Mouse (Mus musculus) C2C12 (cell line): ENCODE data around the gene Slc1a5. TPM values are rescaled to one million over a fixed set of nuclear protein-coding genes. Genes with fewer than 3 reads are reported as not detected.
A peak's percentile ranks its signal among the peaks of the same experiment; 100 is the strongest.

Source experiments
- H3K27me3 ChIP-seq: one replicate; pipeline ENCODE4 v1.6.1; 2011; ENCODE audit not compliant: control insufficient read depth, insufficient read depth, insufficient read length
- H3K36me3 ChIP-seq: one replicate; pipeline ENCODE4 v1.6.1; 2011; ENCODE audit not compliant: control insufficient read depth, insufficient read depth
- H3K4me3 ChIP-seq: one replicate; pipeline ENCODE4 v1.5.1; 2011; ENCODE audit warnings: mild to moderate bottlenecking, control low read depth; ENCODE audit not compliant: poor library complexity, insufficient read depth, severe bottlenecking
- H3K79me2 ChIP-seq: one replicate; pipeline ENCODE4 v1.6.1; 2011; ENCODE audit not compliant: control insufficient read depth, insufficient read depth
- H3K79me3 ChIP-seq: one replicate; pipeline ENCODE4 v1.6.1; 2011; ENCODE audit warnings: low read depth, control low read depth
- H3ac ChIP-seq: one replicate; pipeline ENCODE3; 2011; ENCODE audit warnings: low read depth; ENCODE audit not compliant: control insufficient read depth, insufficient read length
- CEBPB ChIP-seq: IDR thresholded peaks from one replicate; pipeline ENCODE4 v1.6.1; 2011; ENCODE audit warnings: low read depth, mild to moderate bottlenecking, control low read depth, moderate library complexity
- CTCF ChIP-seq: IDR thresholded peaks from one replicate; pipeline ENCODE4 v1.5.1; 2011; ENCODE audit not compliant: control insufficient read depth, insufficient read depth, insufficient read length
- FOSL1 ChIP-seq: IDR thresholded peaks from one replicate; pipeline ENCODE4 v1.8.0; 2011; ENCODE audit warnings: mild to moderate bottlenecking, low read length; ENCODE audit not compliant: poor library complexity, insufficient read depth, severe bottlenecking
- MAX ChIP-seq: IDR thresholded peaks from one replicate; pipeline ENCODE4 v1.6.1; 2011; ENCODE audit warnings: mild to moderate bottlenecking, control low read depth
- MYOD1 ChIP-seq: IDR thresholded peaks from one replicate; pipeline ENCODE4 v1.6.1; 2011; ENCODE audit warnings: low read depth; ENCODE audit not compliant: control insufficient read depth, insufficient read length
- MYOG ChIP-seq: IDR thresholded peaks from one replicate; pipeline ENCODE4 v1.6.1; 2011; ENCODE audit not compliant: control insufficient read depth, insufficient read length; ENCODE audit errors: extremely low read depth
- USF1 ChIP-seq: IDR thresholded peaks from one replicate; pipeline ENCODE4 v1.6.1; 2011; ENCODE audit warnings: low read depth, mild to moderate bottlenecking, control low read depth, moderate library complexity
- polyA plus RNA-seq: library from polyadenylated mRNA; unstranded; fragments of >200 nt; fragmentation: generic; extraction: Trizol; gene quantifications from one replicate; pipeline ENCODE4 v1.2.1, GENCODE M21; 2012; ENCODE audit warnings: missing spikeins

Slc1a5 gene
- polyA plus RNA-seq, 1 experiment = 31.5 TPM

- Histone ChIP-seq H3K79me2 (no peaks in the 10 kb centered on the region), H3K27me3 (no peaks in the 10 kb centered on the region), H3ac (no peak overlapping the region), H3K79me3 (no peaks in the 10 kb centered on the region), H3K36me3 (no peaks in the 10 kb centered on the region), H3K4me3 (no peak overlapping the region)
- TF ChIP-seq CEBPB (no peak), FOSL1 (no peak), MYOG (no peak), USF1 (no peak), MAX (no peak), CTCF (no peak), MYOD1 (no peak)
Observed at GRCm38 (mm10) chr7:16841078-16841477, 59.9 kb downstream of the Slc1a5 start.

DNA sequence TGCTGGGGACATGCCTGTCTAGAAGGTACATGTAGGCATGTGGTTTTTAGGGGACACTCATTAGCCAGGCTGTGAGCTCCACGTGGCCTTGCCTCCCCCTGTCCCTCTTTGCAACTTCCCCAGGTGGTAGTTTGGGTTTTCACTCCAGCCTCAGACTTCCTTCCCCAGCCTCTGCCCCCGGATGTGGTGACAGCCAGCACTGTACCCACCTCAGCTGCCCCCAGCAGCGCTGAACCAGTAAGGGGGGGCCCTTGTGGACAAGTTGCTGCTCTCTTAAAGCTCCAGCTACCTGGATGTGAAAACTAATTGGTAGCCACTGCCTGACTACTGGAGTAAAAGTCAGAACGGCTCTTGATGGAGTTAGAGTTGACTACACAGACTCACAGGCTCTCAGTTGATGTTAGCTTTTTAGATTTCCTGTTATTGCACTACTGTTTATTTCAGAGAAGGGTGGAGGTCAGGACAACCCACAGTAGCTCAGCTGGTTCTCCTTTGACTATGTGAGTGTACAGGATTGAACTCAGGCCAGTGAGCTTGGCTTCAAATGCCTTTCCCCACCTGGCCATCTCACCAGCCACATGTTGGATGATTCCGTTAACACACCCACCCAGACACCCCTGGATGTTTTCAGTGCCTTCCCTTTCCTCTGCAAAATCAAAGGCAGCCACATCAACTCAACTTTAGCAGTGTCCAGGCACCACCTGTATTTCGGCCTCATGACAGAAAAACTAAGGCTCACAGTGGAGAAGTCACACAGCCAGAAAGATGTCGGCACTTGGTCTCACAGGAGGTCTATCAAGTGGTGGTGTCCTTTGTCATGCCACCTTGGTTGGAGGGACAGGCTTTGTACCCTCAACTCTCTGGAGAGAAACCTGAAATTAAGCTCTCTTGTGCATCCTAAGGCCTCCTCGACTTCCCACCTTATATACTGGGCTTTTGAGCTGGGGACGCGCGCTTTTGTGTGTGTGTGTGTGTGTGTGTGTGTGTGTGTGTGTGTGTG, 60.7 kb downstream of the Slc1a5 start:
- Histone ChIP-seq H3K36me3 (no peaks in the 10 kb centered on the region), H3ac (no peak overlapping the region), H3K27me3 (no peaks in the 10 kb centered on the region), H3K79me3 (no peaks in the 10 kb centered on the region), H3K4me3 (no peak overlapping the region), H3K79me2 (no peaks in the 10 kb centered on the region)
- TF ChIP-seq MYOD1 = no peak
- TF ChIP-seq FOSL1 = no peak
- no peak for TF ChIP-seq USF1
- TF ChIP-seq CTCF = no peak
- TF ChIP-seq CEBPB = no peak
- no peak for TF ChIP-seq MAX
- TF ChIP-seq MYOG = no peak

DNA sequence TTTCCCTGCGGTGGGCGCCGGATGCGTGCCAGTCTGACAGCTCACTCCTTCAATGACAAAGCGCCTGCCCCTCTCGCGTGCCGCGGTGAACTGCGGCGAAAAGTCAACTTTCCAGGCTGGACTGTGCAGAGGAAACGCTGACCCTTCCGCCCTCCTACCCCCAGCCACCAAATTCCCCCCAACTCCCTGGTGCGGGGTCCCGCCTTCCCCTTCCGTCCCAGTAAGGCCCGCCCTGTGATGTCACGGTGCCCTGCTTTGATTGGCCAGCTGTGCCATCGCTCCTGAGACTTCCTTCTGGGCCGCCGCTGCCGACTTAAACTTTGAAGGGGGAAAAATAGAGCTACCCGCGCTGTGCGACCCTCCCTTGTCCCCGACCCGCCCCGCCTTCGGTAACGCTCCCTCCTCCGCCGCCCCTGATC, 61.5 kb downstream of the Slc1a5 start, which contains the start of gene Prkd2:
Prkd2 (plus strand) TSS at position 258 of the 419 bp plus-strand sequence.
- Histone ChIP-seq H3ac (peak within 1 kb of the TSS; percentile 91), H3K4me3 (peak within 1 kb of the TSS; percentile 43), H3K27me3 (no peaks in the 10 kb centered on the region), H3K36me3 (no peaks in the 10 kb centered on the region), H3K79me2 (no peaks in the 10 kb centered on the region), H3K79me3 (no peaks in the 10 kb centered on the region)
- TF ChIP-seq MYOD1 (no peak), MAX (no peak), FOSL1 (no peak), MYOG (no peak), CEBPB (no peak), CTCF (no peak), USF1 (no peak)

- Histone ChIP-seq H3ac (peak overlapping the region; percentile 91), H3K27me3 (no peaks in the 10 kb centered on the region), H3K36me3 (no peaks in the 10 kb centered on the region), H3K79me2 (no peaks in the 10 kb centered on the region), H3K79me3 (no peaks in the 10 kb centered on the region), H3K4me3 (peak overlapping the region; percentile 43)
- TF ChIP-seq FOSL1 = no peak
Observed at GRCm38 (mm10) chr7:16843441-16844171, 62.5 kb downstream of the Slc1a5 start.

- Histone ChIP-seq H3K4me3 (no peak overlapping the region), H3K36me3 (no peaks in the 10 kb centered on the region)
Observed at GRCm38 (mm10) chr7:16844696-16845071, 63.5 kb downstream of the Slc1a5 start.

More at GRCm38 (mm10) chr7:16844696-16845071, 63.5 kb downstream of the Slc1a5 start:
- TF ChIP-seq MYOG = no peak
- TF ChIP-seq MAX = no peak
- no peak for TF ChIP-seq CTCF
- TF ChIP-seq USF1 = no peak
- no peak for TF ChIP-seq CEBPB
- no peak for TF ChIP-seq FOSL1
- TF ChIP-seq MYOD1 = no peak
- Histone ChIP-seq H3K79me2 (no peaks in the 10 kb centered on the region), H3K27me3 (no peaks in the 10 kb centered on the region), H3K79me3 (no peaks in the 10 kb centered on the region), H3ac (no peak overlapping the region)
